Mouse (Mus musculus): ENCODE data around the gene Acsl3. TPM values are rescaled to one million over a fixed set of nuclear protein-coding genes. Genes with fewer than 3 reads are reported as not detected.

Acsl3 gene
- polyA plus RNA-seq, 1 experiment = 4.2 TPM

DNA sequence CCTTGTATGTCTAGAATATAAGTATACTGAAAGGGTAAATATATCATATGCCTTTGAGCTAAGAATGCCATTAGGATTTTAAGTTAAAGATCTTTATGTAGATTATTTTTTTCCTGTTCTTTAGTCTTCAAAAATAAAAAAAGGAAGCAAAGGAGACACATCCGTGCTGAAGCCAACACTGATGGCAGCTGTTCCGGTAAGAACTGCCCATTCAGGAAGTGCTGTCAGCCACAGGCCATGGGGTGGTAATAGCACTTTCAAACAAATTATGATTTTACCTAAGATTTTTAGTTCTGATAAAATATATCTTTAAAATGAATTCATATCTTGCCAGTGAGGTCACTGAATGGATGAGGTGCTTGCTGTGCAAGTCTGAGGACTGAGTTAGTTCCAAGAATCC lies 38.7 kb downstream of the Acsl3 start:
- H3K27ac ChIP-seq (ENCODE audit: control insufficient read depth, insufficient read depth, low read depth, low read length, poor library complexity) = no peak overlapping the region

DNA sequence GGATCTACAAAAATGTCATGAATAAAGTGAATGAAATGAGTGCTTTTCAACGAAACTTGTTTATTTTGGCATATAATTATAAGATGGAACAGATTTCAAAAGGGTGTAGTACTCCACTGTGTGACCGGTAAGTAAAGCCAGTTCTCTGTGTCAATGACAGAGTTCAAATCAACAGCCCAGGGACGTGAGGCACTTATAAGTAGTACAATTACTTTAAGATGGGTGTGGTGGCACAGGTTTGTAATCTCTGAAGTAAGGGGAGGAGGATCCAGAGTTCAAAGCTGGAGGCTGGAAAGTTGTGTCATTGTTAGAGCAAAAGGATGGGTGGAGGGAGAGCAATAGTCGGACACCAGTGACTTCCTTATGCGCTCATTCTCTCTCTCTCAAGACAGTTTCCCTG lies 39.3 kb downstream of the Acsl3 start:
- H3K27ac ChIP-seq (ENCODE audit: control insufficient read depth, insufficient read depth, low read depth, low read length, poor library complexity) = no peak overlapping the region
- no peak overlapping the region for H3K4me3 ChIP-seq (replicated peaks; ENCODE audit: control insufficient read depth, low read depth, low read length)
- TF ChIP-seq POLR2A (IDR thresholded peaks at IDR 0.05; ENCODE audit: borderline replicate concordance, control insufficient read depth, low read depth, low read length) (no peak), CTCF (IDR thresholded peaks at IDR 0.05; ENCODE audit: control insufficient read depth, insufficient read depth, low read length) (no peak)
- 76% methylated on average over 5 of the region's 5 CpGs for WGBS
- no peaks in the 10 kb centered on the region; the same call in 1 of the 2 replicates for H3K4me1 ChIP-seq (ENCODE audit: control insufficient read depth, insufficient read depth, low read length)

More for the DNA sequence above, 38.7 kb downstream of the Acsl3 start:
- H3K4me3 ChIP-seq (replicated peaks; ENCODE audit: control insufficient read depth, low read depth, low read length) = no peak overlapping the region
- H3K4me1 ChIP-seq (ENCODE audit: control insufficient read depth, insufficient read depth, low read length) = no peaks in the 10 kb centered on the region
- TF ChIP-seq CTCF (IDR thresholded peaks at IDR 0.05; ENCODE audit: control insufficient read depth, insufficient read depth, low read length) (no peak), POLR2A (IDR thresholded peaks at IDR 0.05; ENCODE audit: borderline replicate concordance, control insufficient read depth, low read depth, low read length) (no peak)
- 10% methylated on average over 2 of the region's 2 CpGs for WGBS

DNA sequence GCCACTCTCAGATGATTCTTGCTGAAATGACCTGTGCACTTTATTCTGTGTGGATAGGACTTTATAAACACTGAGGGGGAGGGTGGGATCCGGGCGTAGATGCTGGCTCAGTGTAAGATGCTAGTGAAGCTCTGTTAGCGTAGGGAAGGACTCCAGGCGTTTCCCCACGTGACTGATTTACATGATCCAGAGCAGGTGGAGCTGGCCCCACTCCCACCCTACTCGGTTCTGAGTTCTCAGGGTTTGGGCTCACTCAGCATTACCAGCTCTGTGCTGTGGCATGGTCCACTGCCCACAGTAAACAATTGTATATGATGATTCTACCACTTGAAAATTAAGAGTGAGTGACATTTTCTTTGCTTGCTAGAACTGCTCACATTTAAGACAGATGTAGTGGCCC lies 40.5 kb downstream of the Acsl3 start:
- Histone ChIP-seq H3K27ac (ENCODE audit: control insufficient read depth, insufficient read depth, low read depth, low read length, poor library complexity) (no peak overlapping the region), H3K4me1 (ENCODE audit: control insufficient read depth, insufficient read depth, low read length) (peaks cover 5% of the 10 kb centered on the region; the same call in 1 of the 2 replicates), H3K4me3 (replicated peaks; ENCODE audit: control insufficient read depth, low read depth, low read length) (no peak overlapping the region)
- TF ChIP-seq POLR2A (IDR thresholded peaks at IDR 0.05; ENCODE audit: borderline replicate concordance, control insufficient read depth, low read depth, low read length) (no peak), CTCF (IDR thresholded peaks at IDR 0.05; ENCODE audit: control insufficient read depth, insufficient read depth, low read length) (no peak)
- WGBS = 84% methylated on average over 6 of the region's 6 CpGs

DNA sequence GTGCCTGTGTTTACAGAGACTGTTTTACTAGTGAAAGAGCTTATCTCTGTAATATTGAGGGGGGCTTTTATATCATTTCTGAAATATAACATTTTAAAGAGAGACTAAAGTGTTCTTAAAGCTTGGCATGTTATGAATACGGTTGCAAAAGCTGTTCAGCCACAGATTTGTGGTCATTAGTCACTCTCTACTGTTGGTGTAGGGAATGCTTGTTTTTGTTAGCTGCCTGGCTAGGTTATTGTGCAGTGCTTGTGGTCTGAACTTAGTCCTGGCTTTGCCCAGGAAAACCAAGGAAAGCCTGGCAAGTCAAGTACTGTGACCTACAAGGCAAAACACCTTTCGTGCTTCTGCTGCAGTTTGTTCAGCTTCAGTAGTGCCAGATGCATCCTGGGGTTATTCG lies 44.1 kb downstream of the Acsl3 start:
- WGBS = 45% methylated on average over 3 of the region's 3 CpGs
- no peak overlapping the region for H3K4me3 ChIP-seq (replicated peaks; ENCODE audit: control insufficient read depth, low read depth, low read length)
- no peak overlapping the region for H3K27ac ChIP-seq (ENCODE audit: control insufficient read depth, insufficient read depth, low read depth, low read length, poor library complexity)
- TF ChIP-seq POLR2A (IDR thresholded peaks at IDR 0.05; ENCODE audit: borderline replicate concordance, control insufficient read depth, low read depth, low read length) (no peak), CTCF (IDR thresholded peaks at IDR 0.05; ENCODE audit: control insufficient read depth, insufficient read depth, low read length) (no peak)
- H3K4me1 ChIP-seq (ENCODE audit: control insufficient read depth, insufficient read depth, low read length) = peaks cover 5% of the 10 kb centered on the region; the same call in 1 of the 2 replicates

DNA sequence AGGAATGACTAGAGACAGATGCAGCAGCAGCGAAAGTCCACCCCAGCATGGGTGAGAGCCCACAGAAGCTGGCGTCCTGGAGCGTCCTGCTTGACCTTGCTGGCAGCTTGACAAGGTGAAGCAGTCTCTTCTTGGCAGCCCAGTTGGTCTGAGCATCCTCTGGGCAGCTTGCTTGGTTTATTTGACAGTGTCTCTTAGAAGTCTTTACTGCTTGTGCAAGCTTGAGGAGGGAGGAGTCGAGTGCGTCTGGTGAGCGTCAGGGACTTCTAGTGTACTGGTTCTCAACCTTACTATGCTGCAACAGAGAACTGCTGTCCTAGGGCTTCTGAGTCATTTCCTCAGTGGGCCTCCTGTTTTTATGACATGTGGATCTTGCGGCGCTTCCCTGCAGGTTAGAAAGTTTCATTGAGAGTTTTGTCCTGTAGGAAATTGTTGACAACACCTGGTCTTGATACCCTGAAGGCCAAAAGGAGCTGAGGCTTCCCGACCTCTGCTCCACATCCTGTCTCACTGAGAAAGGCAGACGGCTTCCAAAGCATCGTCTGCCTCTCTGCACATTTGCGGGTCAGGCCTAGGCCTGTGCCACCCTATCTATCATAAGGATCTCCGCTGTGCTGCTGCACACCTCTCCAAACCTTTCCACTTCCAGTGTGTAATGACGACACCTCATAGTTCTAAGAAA lies 44.8 kb downstream of the Acsl3 start:
- Histone ChIP-seq H3K4me1 (ENCODE audit: control insufficient read depth, insufficient read depth, low read length) (peaks cover 5% of the 10 kb centered on the region; the same call in 1 of the 2 replicates), H3K27ac (ENCODE audit: control insufficient read depth, insufficient read depth, low read depth, low read length, poor library complexity) (no peak overlapping the region), H3K4me3 (replicated peaks; ENCODE audit: control insufficient read depth, low read depth, low read length) (no peak overlapping the region)
- TF ChIP-seq CTCF (IDR thresholded peaks at IDR 0.05; ENCODE audit: control insufficient read depth, insufficient read depth, low read length) = no peak
- TF ChIP-seq POLR2A (IDR thresholded peaks at IDR 0.05; ENCODE audit: borderline replicate concordance, control insufficient read depth, low read depth, low read length) = no peak
- WGBS = 20% methylated on average over 14 of the region's 14 CpGs

DNA sequence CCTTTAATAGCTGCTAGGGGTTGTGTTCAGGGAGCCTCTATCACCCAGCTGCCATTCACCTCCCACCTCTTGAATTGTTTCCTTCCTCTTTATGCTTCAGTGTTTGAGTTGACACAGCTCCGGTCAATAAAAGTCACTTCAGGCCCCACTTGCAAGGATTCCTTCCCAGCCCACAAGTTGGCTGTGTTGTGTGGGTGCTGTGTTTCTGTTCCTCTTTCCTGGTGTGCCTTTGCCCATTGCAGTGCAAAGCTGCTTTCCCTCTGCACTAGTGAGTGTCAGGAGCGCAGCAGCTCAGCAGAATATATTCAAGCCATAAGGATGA lies 45.3 kb downstream of the Acsl3 start:
- TF ChIP-seq POLR2A (IDR thresholded peaks at IDR 0.05; ENCODE audit: borderline replicate concordance, control insufficient read depth, low read depth, low read length) = no peak
- no peak for TF ChIP-seq CTCF (IDR thresholded peaks at IDR 0.05; ENCODE audit: control insufficient read depth, insufficient read depth, low read length)
- 28% methylated on average over 2 of the region's 2 CpGs for WGBS
- Histone ChIP-seq H3K4me1 (ENCODE audit: control insufficient read depth, insufficient read depth, low read length) (peaks cover 5% of the 10 kb centered on the region; the same call in 1 of the 2 replicates), H3K4me3 (replicated peaks; ENCODE audit: control insufficient read depth, low read depth, low read length) (no peak overlapping the region), H3K27ac (ENCODE audit: control insufficient read depth, insufficient read depth, low read depth, low read length, poor library complexity) (no peak overlapping the region)

DNA sequence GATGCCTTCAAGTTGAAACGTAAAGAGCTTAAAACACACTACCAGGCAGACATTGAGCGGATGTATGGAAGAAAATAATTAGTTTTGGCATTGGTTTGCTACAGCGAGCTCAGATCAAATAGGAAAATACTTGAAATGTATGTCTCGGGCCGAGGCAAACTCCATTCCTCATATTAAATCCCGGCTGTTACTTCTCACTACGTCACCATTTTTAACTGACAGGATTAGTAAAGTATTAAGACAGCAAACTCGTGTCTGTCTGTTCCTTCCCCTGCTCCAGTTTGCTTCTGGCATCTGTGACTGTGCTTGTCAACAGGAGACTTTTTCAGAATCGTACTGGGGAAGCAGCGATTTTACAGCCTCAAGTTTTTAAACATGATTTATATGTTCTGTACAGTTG lies 48.7 kb downstream of the Acsl3 start:
- WGBS = 83% methylated on average over 10 of the region's 10 CpGs
- no peak overlapping the region for H3K27ac ChIP-seq (ENCODE audit: control insufficient read depth, insufficient read depth, low read depth, low read length, poor library complexity)
- peaks cover 5% of the 10 kb centered on the region; the same call in 1 of the 2 replicates for H3K4me1 ChIP-seq (ENCODE audit: control insufficient read depth, insufficient read depth, low read length)
- TF ChIP-seq CTCF (IDR thresholded peaks at IDR 0.05; ENCODE audit: control insufficient read depth, insufficient read depth, low read length) (no peak), POLR2A (IDR thresholded peaks at IDR 0.05; ENCODE audit: borderline replicate concordance, control insufficient read depth, low read depth, low read length) (no peak)
- no peak overlapping the region for H3K4me3 ChIP-seq (replicated peaks; ENCODE audit: control insufficient read depth, low read depth, low read length)

DNA sequence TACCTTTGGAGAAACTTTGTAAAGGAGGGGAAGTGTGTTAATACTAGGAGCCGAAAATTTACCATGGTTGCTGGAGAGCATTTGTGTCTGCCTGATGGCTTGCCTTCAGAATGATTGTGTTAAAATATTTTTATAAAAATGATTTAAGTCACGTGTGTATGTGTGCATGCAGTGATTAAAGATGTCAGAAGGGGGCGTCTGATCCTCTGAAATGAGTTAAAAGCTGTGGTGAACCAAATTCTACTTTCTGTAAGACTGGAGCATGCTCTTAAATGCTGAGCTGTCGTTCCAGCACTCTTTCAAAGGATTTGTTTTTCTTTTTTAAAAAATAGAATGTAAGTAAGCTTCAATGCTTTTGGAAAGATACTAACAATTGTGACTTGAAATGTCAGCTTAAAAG lies 49.7 kb downstream of the Acsl3 start:
- Histone ChIP-seq H3K27ac (ENCODE audit: control insufficient read depth, insufficient read depth, low read depth, low read length, poor library complexity) (no peak overlapping the region), H3K4me1 (ENCODE audit: control insufficient read depth, insufficient read depth, low read length) (peaks cover 1% of the 10 kb centered on the region; the same call in 1 of the 2 replicates), H3K4me3 (replicated peaks; ENCODE audit: control insufficient read depth, low read depth, low read length) (no peak overlapping the region)
- TF ChIP-seq CTCF (IDR thresholded peaks at IDR 0.05; ENCODE audit: control insufficient read depth, insufficient read depth, low read length) (no peak), POLR2A (IDR thresholded peaks at IDR 0.05; ENCODE audit: borderline replicate concordance, control insufficient read depth, low read depth, low read length) (no peak)
- 39% methylated on average over 4 of the region's 4 CpGs for WGBS

DNA sequence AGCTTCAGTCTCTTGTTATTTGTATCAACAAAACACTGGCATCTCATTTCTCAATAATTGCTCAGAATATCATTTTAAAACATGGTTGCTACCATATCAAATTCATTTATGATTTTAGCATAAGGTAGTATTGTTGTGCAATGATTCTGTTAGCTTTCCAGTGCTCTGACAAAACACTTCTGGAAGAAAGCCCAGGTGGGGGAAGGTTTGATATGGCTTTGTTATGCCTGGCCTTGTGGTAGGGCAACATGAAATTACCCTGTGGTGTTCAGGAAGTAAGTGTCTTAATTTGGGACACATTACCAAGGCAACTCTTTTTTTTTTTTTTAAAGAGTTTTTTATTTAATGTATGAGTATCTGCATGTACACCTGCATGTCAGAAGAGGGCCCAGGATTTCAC lies 52.4 kb downstream of the Acsl3 start:
- H3K4me3 ChIP-seq (replicated peaks; ENCODE audit: control insufficient read depth, low read depth, low read length) = no peak overlapping the region
- H3K4me1 ChIP-seq (ENCODE audit: control insufficient read depth, insufficient read depth, low read length) = no peaks in the 10 kb centered on the region
- no peak overlapping the region for H3K27ac ChIP-seq (ENCODE audit: control insufficient read depth, insufficient read depth, low read depth, low read length, poor library complexity)
- no peak for TF ChIP-seq CTCF (IDR thresholded peaks at IDR 0.05; ENCODE audit: control insufficient read depth, insufficient read depth, low read length)
- no peak for TF ChIP-seq POLR2A (IDR thresholded peaks at IDR 0.05; ENCODE audit: borderline replicate concordance, control insufficient read depth, low read depth, low read length)
